Mouse (Mus musculus) hindbrain, embryonic 10.5 days (tissue): ENCODE data around the gene Oxnad1. TPM values are rescaled to one million over a fixed set of nuclear protein-coding genes. Genes with fewer than 3 reads are reported as not detected.
A peak's percentile ranks its signal among the peaks of the same experiment; 100 is the strongest.
"Not testable (repeated sequence)": the region's sequence is repeated elsewhere in the genome, so short reads cannot be mapped to it uniquely, and the experiment has no call there.

ENCODE experiments used
- DNase-seq: peaks from one replicate; pipeline ENCODE4 v3.0.0-alpha.2; 2017; ENCODE audit warnings: low spot score
- H3K27ac ChIP-seq: fragments of 300-500 bp; sonication (generic); 2 replicates; pipeline ENCODE4 v1.5.1; 2016; ENCODE audit warnings: mild to moderate bottlenecking, moderate library complexity
- H3K27me3 ChIP-seq: fragments of 300-500 bp; sonication (generic); 2 replicates; pipeline ENCODE4 v1.6.1; 2016; ENCODE audit warnings: mild to moderate bottlenecking; ENCODE audit not compliant: poor library complexity, insufficient read depth, severe bottlenecking
- H3K36me3 ChIP-seq: fragments of 300-500 bp; sonication (generic); 2 replicates; pipeline ENCODE4 v1.6.1; 2016; ENCODE audit warnings: mild to moderate bottlenecking, moderate library complexity
- H3K4me1 ChIP-seq: fragments of 300-500 bp; sonication (generic); replicated peaks from 2 replicates; pipeline ENCODE4 v1.6.1; 2016; ENCODE audit warnings: mild to moderate bottlenecking
- H3K4me3 ChIP-seq: fragments of 300-500 bp; sonication (generic); 2 replicates; pipeline ENCODE4 v1.5.1; 2016; ENCODE audit warnings: mild to moderate bottlenecking, moderate library complexity
- H3K9me3 ChIP-seq: fragments of 300-500 bp; sonication (generic); 2 replicates; pipeline ENCODE4 v1.6.1; 2016; ENCODE audit warnings: mild to moderate bottlenecking, moderate library complexity
- WGBS: fragments of 180-500 bp; shearing (Covaris S2); methylation state at CpG from one replicate; pipeline ENCODE4 v1.1.7; 2016; 5-methylcytosine and 5-hydroxymethylcytosine counted together
- polyA plus RNA-seq: library from polyadenylated mRNA; unstranded; fragments of >200 nt; fragmentation: Nextera tagmentation; extraction: Ambion mirVana; gene quantifications from 2 replicates; pipeline ENCODE4 v1.2.1, GENCODE M21; 2016

Gene Oxnad1
- polyA plus RNA-seq, 1 experiment from 2014 or later, result 22.2 TPM

GRCm38 (mm10) chr14:32093500-32094117 lies 8.4 kb downstream of the Oxnad1 start:
- Histone ChIP-seq H3K27me3 (no peaks in the 10 kb centered on the region), H3K4me1 (no peaks in the 10 kb centered on the region), H3K27ac (no peak overlapping the region), H3K36me3 (peaks cover 64% of the 10 kb centered on the region), H3K9me3 (no peaks in the 10 kb centered on the region), H3K4me3 (no peak overlapping the region)
- no peak for DNase-seq
- WGBS, result 93% methylated on average over 11 of the region's 11 CpGs

GRCm38 (mm10) chr14:32095646-32096045 lies 10.5 kb downstream of the Oxnad1 start:
- Histone ChIP-seq H3K36me3 (peaks cover 85% of the 10 kb centered on the region), H3K9me3 (no peaks in the 10 kb centered on the region), H3K27ac (no peak overlapping the region), H3K4me1 (no peaks in the 10 kb centered on the region), H3K27me3 (no peaks in the 10 kb centered on the region), H3K4me3 (no peak overlapping the region)
- WGBS, result 91% methylated on average over 5 of the region's 5 CpGs
- no peak for DNase-seq

DNA sequence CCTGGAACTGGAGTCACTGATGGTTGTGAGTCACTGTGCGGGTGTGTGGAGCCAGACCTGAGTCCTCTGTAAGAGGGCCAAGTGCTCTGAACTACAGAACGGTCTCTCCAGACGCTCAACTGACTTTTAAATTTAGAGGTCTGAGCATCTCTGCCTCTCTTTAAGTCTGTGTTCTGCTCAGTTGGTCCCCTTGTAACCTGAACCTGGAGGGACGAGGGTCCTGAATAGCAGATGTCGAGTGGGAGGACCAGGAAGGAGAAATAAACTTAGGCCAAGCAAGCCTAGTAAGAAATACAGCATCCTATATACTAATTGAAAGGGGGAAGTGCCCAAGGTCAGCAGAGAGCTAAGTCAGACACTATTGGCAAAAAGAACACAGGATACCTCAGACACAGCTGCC lies 11.6 kb downstream of the Oxnad1 start:
- H3K36me3 ChIP-seq, result peaks cover 92% of the 10 kb centered on the region
- H3K27me3 ChIP-seq, result no peaks in the 10 kb centered on the region

DNA sequence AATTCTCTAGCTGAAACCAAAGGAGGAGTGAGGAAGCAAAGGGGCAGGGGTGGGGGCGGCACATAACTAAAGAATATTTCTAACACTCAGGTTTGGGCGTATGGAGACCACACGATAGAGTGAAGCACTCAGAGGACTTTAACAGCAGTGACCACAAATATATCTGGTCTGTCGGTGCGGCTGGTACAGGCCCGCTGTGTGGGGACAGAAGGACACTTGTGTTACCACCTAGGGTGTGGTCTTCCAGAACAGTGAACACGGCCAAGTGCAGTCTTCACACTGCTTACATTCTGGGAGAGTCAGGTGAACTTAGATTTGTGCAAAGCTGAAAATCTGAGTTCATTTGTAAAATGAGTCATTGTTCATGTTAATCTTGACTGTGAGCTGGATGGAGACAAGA lies 12.5 kb downstream of the Oxnad1 start:
- WGBS, result 92% methylated on average over 7 of the region's 7 CpGs
- Histone ChIP-seq H3K36me3 (peaks cover 94% of the 10 kb centered on the region), H3K27me3 (no peaks in the 10 kb centered on the region), H3K9me3 (no peaks in the 10 kb centered on the region), H3K4me3 (no peak overlapping the region), H3K4me1 (no peaks in the 10 kb centered on the region), H3K27ac (no peak overlapping the region)
- DNase-seq, result no peak

More for the DNA sequence above, 11.6 kb downstream of the Oxnad1 start:
- H3K9me3 ChIP-seq, result no peaks in the 10 kb centered on the region
- H3K4me3 ChIP-seq, result no peak overlapping the region
- WGBS, result 86% methylated on average over 5 of the region's 5 CpGs
- no peak overlapping the region for H3K27ac ChIP-seq
- DNase-seq, result no peak
- no peaks in the 10 kb centered on the region for H3K4me1 ChIP-seq

- WGBS, result 89% methylated on average over 3 of the region's 3 CpGs
- Histone ChIP-seq H3K27ac (no peak overlapping the region), H3K36me3 (peaks cover 91% of the 10 kb centered on the region)
These were observed 13.8 kb downstream of the Oxnad1 start for GRCm38 (mm10) chr14:32098951-32099350.

DNA sequence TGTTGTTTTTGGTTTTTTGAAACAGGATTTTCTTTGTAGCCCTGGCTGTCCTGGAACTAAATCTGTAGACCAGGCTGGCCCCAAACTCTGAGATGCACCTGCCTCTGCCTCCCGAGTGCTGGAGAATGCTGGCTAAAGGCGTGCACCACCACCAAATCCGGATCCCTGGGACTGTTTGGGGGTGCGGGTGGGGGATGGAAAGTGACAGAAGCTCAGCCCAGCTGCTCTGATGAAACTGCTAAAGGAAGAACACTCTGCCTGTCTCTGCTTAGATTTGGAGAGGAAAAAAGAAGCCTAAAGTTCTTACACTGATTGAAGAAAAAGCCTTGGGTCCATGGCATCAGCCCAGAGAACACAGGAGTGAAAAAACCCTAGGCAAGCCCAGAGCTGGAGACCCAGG lies 18.4 kb downstream of the Oxnad1 start:
- no peak overlapping the region for H3K4me3 ChIP-seq
- no peaks in the 10 kb centered on the region for H3K27me3 ChIP-seq
- DNase-seq, result no peak
- no peaks in the 10 kb centered on the region for H3K4me1 ChIP-seq
- H3K9me3 ChIP-seq, result no peaks in the 10 kb centered on the region
- H3K36me3 ChIP-seq, result peaks cover 50% of the 10 kb centered on the region
- 90% methylated on average over 4 of the region's 4 CpGs for WGBS
- no peak overlapping the region for H3K27ac ChIP-seq

More at GRCm38 (mm10) chr14:32098951-32099350, 13.8 kb downstream of the Oxnad1 start:
- Histone ChIP-seq H3K4me1 (no peaks in the 10 kb centered on the region), H3K9me3 (no peaks in the 10 kb centered on the region), H3K27me3 (no peaks in the 10 kb centered on the region), H3K4me3 (no peak overlapping the region)
- DNase-seq, result no peak

DNA sequence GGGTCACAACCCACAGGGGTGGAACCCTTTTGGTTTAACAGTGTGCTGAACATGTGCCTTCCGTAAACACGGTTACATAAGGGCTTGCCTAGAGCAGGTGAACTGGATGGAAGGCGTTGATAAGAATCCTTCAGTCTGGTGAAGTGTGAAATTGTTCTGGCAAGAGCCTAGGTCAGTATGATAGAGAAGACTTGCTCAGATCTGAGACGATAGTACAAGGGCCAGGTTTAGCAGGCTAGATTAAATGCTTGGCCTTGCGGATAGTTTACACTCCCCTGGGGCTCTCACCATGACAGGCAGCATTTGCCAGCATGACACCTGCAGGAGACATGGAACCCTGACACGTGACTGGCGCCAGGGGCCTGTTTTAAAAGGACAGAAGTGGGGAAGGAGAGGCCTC lies 20.5 kb downstream of the Oxnad1 start:
- H3K4me1 ChIP-seq, result no peaks in the 10 kb centered on the region
- H3K36me3 ChIP-seq, result peaks cover 29% of the 10 kb centered on the region
- 66% methylated on average over 7 of the region's 7 CpGs for WGBS
- DNase-seq, result no peak
- H3K27ac ChIP-seq, result no peak overlapping the region
- H3K27me3 ChIP-seq, result no peaks in the 10 kb centered on the region
- H3K9me3 ChIP-seq, result no peaks in the 10 kb centered on the region
- H3K4me3 ChIP-seq, result no peak overlapping the region

- Histone ChIP-seq H3K27ac (no peak overlapping the region), H3K27me3 (no peaks in the 10 kb centered on the region), H3K4me1 (no peaks in the 10 kb centered on the region), H3K4me3 (no peak overlapping the region), H3K36me3 (peaks cover 20% of the 10 kb centered on the region), H3K9me3 (no peaks in the 10 kb centered on the region)
- DNase-seq, result no peak
- WGBS, result 86% methylated on average over 4 of the region's 4 CpGs
These were observed 21.7 kb downstream of the Oxnad1 start for GRCm38 (mm10) chr14:32106911-32107310.

GRCm38 (mm10) chr14:32112124-32112523 lies 26.9 kb downstream of the Oxnad1 start:
- not testable (repeated sequence) for H3K36me3 ChIP-seq
- WGBS, result 94% methylated on average over 10 of the region's 10 CpGs

DNA sequence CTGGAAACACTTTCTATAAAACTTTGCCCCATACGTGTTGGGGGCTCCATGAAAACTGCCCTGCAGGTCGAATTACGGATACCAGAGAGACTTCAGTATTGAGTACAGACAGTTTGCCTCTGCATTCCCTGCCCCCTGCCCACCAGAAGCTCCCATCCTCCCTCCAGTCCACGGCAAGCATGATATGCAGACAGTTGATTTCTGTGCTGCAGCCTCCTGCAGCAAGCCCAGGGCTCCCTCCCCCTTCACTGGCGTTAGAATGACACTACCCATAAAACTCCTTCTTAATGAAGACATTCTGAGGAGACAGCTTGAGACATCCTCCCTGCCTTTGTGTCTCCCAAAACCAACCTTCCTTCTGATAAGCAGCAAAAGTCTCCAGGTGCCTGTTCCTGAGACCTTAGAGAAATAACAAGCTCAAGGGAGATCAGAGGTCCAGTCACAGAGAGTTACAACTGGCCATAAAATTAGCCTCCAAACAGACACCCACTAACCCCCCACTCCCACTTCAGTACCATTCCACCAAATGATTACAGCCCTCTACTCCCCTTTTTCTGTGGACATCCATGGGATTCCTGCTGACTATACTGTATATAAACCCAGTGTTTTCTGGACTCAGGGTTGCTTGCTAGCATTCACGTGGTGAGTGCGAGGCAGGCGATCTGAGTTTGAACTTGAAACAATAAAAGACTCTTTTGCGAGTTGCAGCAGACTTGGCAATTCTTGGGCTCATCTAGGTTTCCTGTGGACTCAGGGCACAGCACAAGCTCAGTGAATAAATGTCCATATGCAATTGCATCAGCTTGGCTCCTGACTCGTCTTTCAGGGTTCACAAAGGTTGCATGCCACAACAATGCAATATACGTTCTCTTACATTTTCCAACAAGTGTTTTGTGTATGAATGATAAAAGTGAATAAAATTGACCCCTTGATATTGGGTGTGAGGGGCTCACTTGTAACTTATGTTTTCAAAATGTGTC lies 36.1 kb downstream of the Oxnad1 start:
- H3K27me3 ChIP-seq, result no peaks in the 10 kb centered on the region
- no peak for DNase-seq
- 75% methylated on average over 11 of the region's 11 CpGs for WGBS
- no peak overlapping the region for H3K4me3 ChIP-seq
- no peaks in the 10 kb centered on the region for H3K4me1 ChIP-seq
- H3K27ac ChIP-seq, result no peak overlapping the region
- no peaks in the 10 kb centered on the region for H3K9me3 ChIP-seq
- no peaks in the 10 kb centered on the region for H3K36me3 ChIP-seq

More at GRCm38 (mm10) chr14:32112124-32112523, 26.9 kb downstream of the Oxnad1 start:
- not testable (repeated sequence) for H3K4me3 ChIP-seq, H3K27ac ChIP-seq, H3K27me3 ChIP-seq, H3K9me3 ChIP-seq, DNase-seq, H3K4me1 ChIP-seq

- Histone ChIP-seq H3K9me3 (no peaks in the 10 kb centered on the region), H3K4me3 (no peak overlapping the region), H3K27me3 (no peaks in the 10 kb centered on the region), H3K4me1 (no peaks in the 10 kb centered on the region), H3K27ac (no peak overlapping the region), H3K36me3 (no peaks in the 10 kb centered on the region)
- peak; percentile 18 for DNase-seq
- WGBS, result 59% methylated on average over 2 of the region's 2 CpGs
These were observed 36.7 kb downstream of the Oxnad1 start for GRCm38 (mm10) chr14:32121920-32122315.

- no peak for DNase-seq
- no peaks in the 10 kb centered on the region for H3K36me3 ChIP-seq
- 63% methylated on average over 3 of the region's 3 CpGs for WGBS
- H3K4me3 ChIP-seq, result no peak overlapping the region
- no peaks in the 10 kb centered on the region for H3K4me1 ChIP-seq
- H3K27ac ChIP-seq, result no peak overlapping the region
- no peaks in the 10 kb centered on the region for H3K27me3 ChIP-seq
- no peaks in the 10 kb centered on the region for H3K9me3 ChIP-seq
These were observed 39.1 kb downstream of the Oxnad1 start for GRCm38 (mm10) chr14:32124261-32124660.

GRCm38 (mm10) chr14:32125256-32125655 lies 40.1 kb downstream of the Oxnad1 start:
- not testable (repeated sequence) for H3K9me3 ChIP-seq, H3K4me3 ChIP-seq, H3K4me1 ChIP-seq, DNase-seq, H3K27me3 ChIP-seq, H3K36me3 ChIP-seq, H3K27ac ChIP-seq
- 81% methylated on average over 5 of the region's 5 CpGs for WGBS
